Mouse (Mus musculus) kidney, adult 2 months (tissue): ENCODE results near the gene Cfap73.

Experiments
- CTCF ChIP-seq: fragments of 200-500 bp; conservative IDR thresholded peaks from 2 replicates; pipeline ENCODE4 v1.5.1; 2011; ENCODE audit warnings: low read depth, mild to moderate bottlenecking, control low read depth, low read length, moderate library complexity, mixed read lengths; ENCODE audit not compliant: insufficient read depth, insufficient read length
- POLR2A ChIP-seq: fragments of 200-500 bp; IDR thresholded peaks from one replicate; pipeline ENCODE4 v1.6.1; 2011; ENCODE audit warnings: low read depth, low read length, control low read depth

- TF ChIP-seq CTCF (no peak), POLR2A (no peak)
These were observed 19.8 kb upstream of the Cfap73 start for GRCm38 (mm10) chr5:120653873-120654272.
